Mouse (Mus musculus) c-Kit-positive CD71-negative TER-119-negative erythroid progenitor cells, embryonic 14.5 days (primary cell): ENCODE measurements around the gene Cd84.

Source experiments
- DNase-seq: peaks from one replicate; pipeline ENCODE4 v3.0.0-alpha.2; 2013; ENCODE audit warnings: low read depth

Gene Cd84

DNA sequence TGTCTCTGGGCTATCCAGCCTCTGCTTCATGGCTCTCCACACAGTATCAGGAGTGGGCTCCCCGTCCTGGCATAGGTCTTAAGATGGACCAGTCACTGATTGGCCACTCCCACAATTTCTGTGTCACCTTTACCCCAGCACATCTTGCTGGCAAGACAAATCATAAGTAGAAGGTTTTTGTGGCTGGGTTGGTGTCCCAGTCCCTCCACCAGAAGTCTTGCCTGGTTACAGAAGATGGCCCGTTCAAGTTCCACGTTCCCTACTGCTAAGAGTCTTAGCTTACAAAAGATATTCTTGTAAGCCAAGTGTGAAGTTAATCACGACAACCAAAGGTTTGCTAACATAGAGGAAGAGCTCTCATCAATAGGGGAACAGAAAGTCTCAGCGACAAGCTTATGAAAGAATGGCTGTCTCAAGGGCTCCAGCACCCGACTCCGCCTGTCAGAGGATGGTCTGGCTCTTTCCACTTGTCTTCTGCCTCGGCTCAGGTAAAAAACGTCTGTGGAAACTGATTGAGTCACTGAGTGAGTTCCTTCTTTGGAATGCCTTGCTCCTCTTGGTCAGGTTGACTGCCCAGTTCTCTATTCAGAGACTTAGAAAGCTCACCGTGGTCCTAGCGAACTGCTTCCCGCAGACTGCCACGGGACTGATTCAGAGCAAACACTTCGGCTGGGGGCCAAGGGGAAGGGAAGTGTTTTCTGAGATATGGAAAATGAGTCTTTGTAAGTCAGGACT is 78.0 kb downstream of the Cd84 start, which contains the start of gene Slamf6:
Gene Slamf6 (plus strand): TSS at position 211 of the 735 bp plus-strand sequence.
- no peak for DNase-seq

GRCm38 (mm10) chr1:171918136-171918920 is 78.8 kb downstream of the Cd84 start:
- no peak for DNase-seq

- no peak for DNase-seq
Measured at GRCm38 (mm10) chr1:171919193-171919592, 79.7 kb downstream of the Cd84 start.

DNA sequence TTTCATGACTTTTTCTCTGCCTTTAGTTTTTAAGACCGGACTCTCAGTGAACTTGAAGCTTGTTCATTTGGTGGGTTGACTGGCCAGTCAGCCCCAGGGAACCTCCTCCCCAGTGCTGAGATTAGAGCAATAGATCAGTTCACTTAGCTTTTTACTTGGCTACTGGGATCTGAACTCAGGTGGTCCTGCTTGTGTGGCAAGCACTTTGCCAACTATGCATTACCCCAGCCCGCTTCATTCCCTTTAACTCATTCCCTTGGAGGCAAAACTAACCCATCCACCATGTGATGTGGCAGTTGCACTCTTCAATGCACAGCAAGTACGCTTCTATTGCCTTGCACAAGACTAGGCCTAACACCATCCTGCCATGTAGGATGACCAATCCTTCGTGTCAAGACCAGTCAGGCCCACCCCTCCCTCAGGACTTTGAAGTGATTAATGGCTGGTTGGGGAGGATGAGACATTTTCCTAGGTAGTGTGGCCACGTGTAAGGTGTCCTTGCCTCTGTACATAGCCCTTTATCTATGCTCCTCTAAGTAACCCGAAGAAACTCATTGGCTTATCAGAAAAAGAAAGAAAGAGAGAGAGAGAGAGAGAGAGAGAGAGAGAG is 80.5 kb downstream of the Cd84 start:
- DNase-seq: no peak

- peak; percentile 24 for DNase-seq
Measured at GRCm38 (mm10) chr1:171920989-171921621, 81.6 kb downstream of the Cd84 start.

DNA sequence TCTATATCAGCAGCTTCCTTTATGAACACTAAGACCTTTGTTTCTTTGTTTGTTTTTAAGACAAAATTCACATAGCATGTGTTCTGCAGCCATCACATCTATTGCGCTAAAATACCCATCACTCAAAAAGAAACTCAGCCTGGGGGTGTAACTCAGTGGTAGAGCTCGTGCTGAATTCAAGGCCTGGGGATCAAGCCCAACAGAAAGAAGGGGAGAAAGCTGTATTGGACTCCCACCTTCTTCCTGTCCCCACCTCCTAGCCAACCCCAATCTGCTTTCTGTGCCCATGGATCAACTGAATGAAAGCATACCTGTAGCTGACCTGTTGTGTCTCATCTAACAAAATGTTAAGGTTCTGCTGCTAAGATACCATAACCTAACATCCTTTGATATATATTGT is 82.1 kb downstream of the Cd84 start:
- DNase-seq: no peak

GRCm38 (mm10) chr1:171922844-171923243 is 83.3 kb downstream of the Cd84 start:
- DNase-seq: no peak

GRCm38 (mm10) chr1:171924900-171925299 is 85.4 kb downstream of the Cd84 start:
- no peak for DNase-seq

DNA sequence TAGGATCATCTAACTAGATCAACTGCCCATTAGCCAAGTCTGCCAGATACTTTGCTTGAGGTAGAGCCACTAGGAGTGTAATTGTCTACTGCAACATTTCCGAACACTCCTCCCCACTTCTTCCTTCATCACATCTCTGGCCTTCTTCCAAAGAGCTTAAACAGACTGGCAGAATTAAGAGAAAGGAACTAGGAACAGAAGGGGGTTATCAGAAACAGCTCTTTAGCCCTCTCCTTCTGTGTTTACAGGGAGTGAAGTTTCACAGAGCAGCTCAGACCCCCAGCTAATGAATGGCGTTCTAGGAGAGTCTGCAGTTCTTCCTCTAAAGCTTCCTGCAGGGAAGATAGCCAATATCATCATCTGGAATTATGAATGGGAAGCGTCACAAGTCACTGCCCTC is 94.4 kb downstream of the Cd84 start:
- no peak for DNase-seq

DNA sequence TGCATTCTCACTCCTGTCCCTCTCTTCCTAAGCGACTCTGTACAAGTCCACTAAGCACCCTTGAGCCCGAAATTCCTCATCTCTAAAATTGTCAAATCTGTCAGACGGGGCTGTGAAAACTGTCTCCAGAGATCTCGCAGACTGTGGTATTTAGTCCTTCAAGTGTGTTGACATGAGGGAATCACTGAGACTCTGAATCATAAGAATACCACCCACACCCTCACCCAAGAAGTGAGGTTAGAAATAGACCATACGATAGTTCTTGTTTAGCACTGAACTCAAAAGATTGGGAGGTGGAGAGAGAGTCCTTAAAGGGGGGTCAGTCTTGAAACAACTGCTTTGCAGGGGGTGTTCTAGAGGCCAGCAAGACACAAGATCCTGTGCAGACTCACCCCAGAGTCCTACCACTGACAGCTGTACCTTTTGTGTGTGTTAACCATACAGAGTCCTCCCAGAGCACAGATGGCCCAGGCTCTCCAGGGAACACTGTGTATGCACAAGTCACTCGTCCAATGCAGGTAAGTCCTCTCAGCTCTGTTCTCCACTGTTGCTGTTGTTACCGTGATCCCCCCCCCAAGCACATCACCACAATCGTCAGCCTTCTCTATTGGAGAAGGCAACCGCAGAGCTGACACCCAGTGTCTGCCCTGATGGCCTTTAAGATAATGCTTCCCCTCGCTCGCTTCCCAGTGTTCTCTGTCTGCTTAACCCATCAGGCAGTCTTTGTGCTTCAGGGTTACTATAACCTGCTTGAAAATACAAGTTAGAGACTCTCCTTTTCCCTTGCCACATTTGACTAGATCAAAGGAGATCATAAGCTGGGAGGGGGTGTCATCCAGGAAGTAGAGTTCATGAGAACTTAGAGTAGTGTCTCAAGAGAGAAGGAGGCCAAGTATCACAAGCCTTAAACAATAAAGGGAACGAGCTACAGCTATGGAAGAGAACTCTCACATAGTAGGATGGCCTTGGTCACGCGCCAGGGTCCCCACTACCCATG is 99.8 kb downstream of the Cd84 start:
- no peak for DNase-seq
